Mouse (Mus musculus) liver, embryonic 14.5 days (tissue): ENCODE measurements at regions not wholly inside any gene's neighbourhood (a gene's known extent, or its start where the extent isn't known, plus 50 kb on each side); places are given as distances from the start of the nearest gene placed in this dataset.

Experiments used
- ATAC-seq: fragments of 200-750 bp; cut with Nextera tagmentation; 2 replicates; pipeline ENCODE4 v1.8.0; 2017; ENCODE audit warnings: moderate number of reproducible peaks, mild to moderate bottlenecking, moderate library complexity; ENCODE audit not compliant: insufficient read depth
- DNase-seq, 3 experiments: peaks; one replicate each; pipeline ENCODE4 v3.0.0-alpha.2; 2012 to 2013; ENCODE audit warnings: low read depth in 3 of 3, low spot score in 3 of 3
- H3K27ac ChIP-seq: fragments of 300-500 bp; sonication (generic); 2 replicates; pipeline ENCODE4 v1.5.1; 2014; ENCODE audit warnings: moderate library complexity, mild to moderate bottlenecking, control low read depth, inconsistent platforms
- H3K27me3 ChIP-seq: fragments of 300-500 bp; sonication (generic); 2 replicates; pipeline ENCODE4 v1.6.1; 2014; ENCODE audit warnings: mild to moderate bottlenecking, low read length, moderate library complexity; ENCODE audit not compliant: control insufficient read depth, insufficient read depth
- H3K36me3 ChIP-seq: fragments of 300-500 bp; sonication (generic); replicated peaks from 2 replicates; pipeline ENCODE4 v1.6.1; 2014; ENCODE audit warnings: low read depth; ENCODE audit not compliant: control insufficient read depth, insufficient read depth
- H3K4me1 ChIP-seq, 2 experiments: fragments of 200-500 bp in 1 of 2; fragments of 300-500 bp in 1 of 2; sonication (generic) in 1 of 2; replicated peaks; 2 replicates each; pipeline ENCODE4 v1.6.1; 2012 to 2014; ENCODE audit warnings: antibody characterized with exemption in 1 of 2, inconsistent platforms in 1 of 2, low read length in 1 of 2; ENCODE audit not compliant: control insufficient read depth in 2 of 2, insufficient read depth in 2 of 2
- H3K4me2 ChIP-seq: fragments of 300-500 bp; sonication (generic); 2 replicates; pipeline ENCODE4 v1.6.1; 2014; ENCODE audit warnings: low read depth, mild to moderate bottlenecking, control low read depth, moderate library complexity
- H3K4me3 ChIP-seq, 2 experiments: fragments of 200-500 bp in 1 of 2; fragments of 300-500 bp in 1 of 2; sonication (generic) in 1 of 2; 2 replicates each; pipeline ENCODE4 v1.5.1; 2012 to 2014; ENCODE audit warnings: low read depth in 2 of 2, low read length in 2 of 2, mild to moderate bottlenecking in 2 of 2, control low read depth in 1 of 2, inconsistent platforms in 1 of 2, moderate library complexity in 1 of 2; ENCODE audit not compliant: insufficient read depth in 1 of 2
- H3K9ac ChIP-seq: fragments of 300-500 bp; sonication (generic); replicated peaks from 2 replicates; pipeline ENCODE4 v1.6.1; 2014; ENCODE audit warnings: mild to moderate bottlenecking, control low read depth, moderate library complexity
- H3K9me3 ChIP-seq: fragments of 300-500 bp; sonication (generic); 2 replicates; pipeline ENCODE4 v1.6.1; 2016; ENCODE audit warnings: low read length, mixed read lengths; ENCODE audit not compliant: control insufficient read depth
- CTCF ChIP-seq: IDR thresholded peaks from 2 replicates; pipeline ENCODE4 v1.5.1; 2016; ENCODE audit warnings: antibody characterized with exemption, low read depth, control low read depth
- EP300 ChIP-seq: IDR thresholded peaks from 2 replicates; pipeline ENCODE4 v1.6.1; 2016; ENCODE audit warnings: antibody characterized with exemption, low read depth
- WGBS: fragments of 180-500 bp; shearing (Covaris S2); extraction: QIAGEN DNeasy Blood & Tissue Kit; methylation state at CpG from one replicate; pipeline ENCODE4 v1.1.7; 2014; ENCODE audit not compliant: insufficient replicate concordance; 5-methylcytosine and 5-hydroxymethylcytosine counted together

DNA sequence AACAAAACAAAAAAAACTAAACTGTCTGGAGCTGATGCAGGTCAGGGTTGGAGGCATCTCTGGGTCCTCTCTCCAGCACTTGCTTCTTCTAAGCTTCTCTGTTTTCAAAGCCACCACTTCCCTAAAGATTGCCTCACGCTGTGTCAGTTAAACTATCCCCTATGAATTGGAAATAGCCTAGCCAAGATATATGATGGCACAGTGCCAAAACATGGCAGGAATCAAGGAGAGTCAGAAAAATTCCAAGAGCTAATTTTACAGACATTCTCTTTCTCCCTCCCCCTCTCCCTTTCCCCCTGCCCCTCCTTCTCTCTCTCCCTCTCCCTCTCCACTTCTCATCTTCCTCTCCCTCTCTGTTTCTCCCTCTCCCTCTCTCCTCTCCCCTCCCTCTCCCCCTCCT lies 353.3 kb upstream of the 5930422O12Rik start:
- TF ChIP-seq CTCF (no peak), EP300 (no peak)
- Histone ChIP-seq H3K4me1 (no peaks in the 10 kb centered on the region), H3K4me2 (no peak overlapping the region), H3K36me3 (no peaks in the 10 kb centered on the region), H3K9ac (no peak overlapping the region), H3K27me3 (no peaks in the 10 kb centered on the region), H3K4me3 (no peak overlapping the region), H3K27ac (no peak overlapping the region), H3K9me3 (no peaks in the 10 kb centered on the region)
- DNase-seq (no peak), ATAC-seq (no peak)
- 14% methylated on average over 1 of the region's 1 CpGs for WGBS

DNA sequence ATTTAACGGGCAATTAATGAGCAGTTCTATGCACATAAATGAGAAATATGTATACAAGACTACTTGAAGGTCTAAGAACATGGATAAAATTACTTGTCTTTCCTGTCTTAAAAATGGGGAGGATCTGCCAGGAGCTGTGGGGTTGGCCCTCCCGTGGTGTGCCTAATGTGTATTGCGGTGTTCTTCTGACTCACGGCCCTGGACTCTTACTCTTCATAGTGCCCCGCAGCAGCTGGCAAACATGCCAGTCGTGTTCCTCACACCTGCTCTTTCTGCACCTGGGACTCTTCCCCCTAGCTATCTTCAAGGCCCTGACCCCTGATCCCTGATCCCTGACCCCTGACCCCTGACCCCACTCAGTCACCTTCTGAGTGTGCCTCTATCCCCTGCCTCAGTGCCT lies 352.3 kb upstream of the 5930422O12Rik start:
- no peak for ATAC-seq
- DNase-seq, result no peak
- H3K27ac ChIP-seq, result no peak overlapping the region
- no peaks in the 10 kb centered on the region for H3K9me3 ChIP-seq
- no peaks in the 10 kb centered on the region for H3K4me1 ChIP-seq
- TF ChIP-seq EP300 (no peak), CTCF (no peak)
- H3K4me3 ChIP-seq, result no peak overlapping the region
- H3K4me2 ChIP-seq, result no peak overlapping the region
- no peaks in the 10 kb centered on the region for H3K27me3 ChIP-seq
- no peaks in the 10 kb centered on the region for H3K36me3 ChIP-seq
- 65% methylated on average over 6 of the region's 6 CpGs for WGBS
- H3K9ac ChIP-seq, result no peak overlapping the region

DNA sequence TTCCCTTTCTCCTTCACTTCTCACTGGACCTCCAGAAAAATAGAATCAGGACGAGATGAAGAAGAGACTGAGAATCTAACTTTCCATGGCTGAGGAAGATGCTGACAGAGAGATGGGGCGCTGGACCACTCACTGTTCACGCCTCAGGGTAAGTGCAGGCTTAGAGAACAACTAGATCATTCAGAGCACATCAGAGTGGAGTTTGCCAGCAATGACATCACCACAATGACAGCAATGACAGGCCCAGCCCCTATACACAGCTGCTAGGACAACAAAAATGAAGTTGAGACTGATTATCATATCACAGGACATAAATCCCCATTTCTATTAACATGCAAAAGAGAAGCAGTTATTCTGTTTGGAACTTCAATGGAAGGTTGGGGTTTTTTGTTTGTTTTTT lies 350.4 kb upstream of the 5930422O12Rik start:
- H3K9ac ChIP-seq, result no peak overlapping the region
- no peak overlapping the region for H3K4me2 ChIP-seq
- DNase-seq (no peak), ATAC-seq (no peak)
- TF ChIP-seq CTCF, result no peak
- TF ChIP-seq EP300, result no peak
- no peak overlapping the region for H3K4me3 ChIP-seq
- no peaks in the 10 kb centered on the region for H3K36me3 ChIP-seq
- no peak overlapping the region for H3K27ac ChIP-seq
- H3K27me3 ChIP-seq, result no peaks in the 10 kb centered on the region
- no peaks in the 10 kb centered on the region for H3K9me3 ChIP-seq
- 53% methylated on average over 3 of the region's 3 CpGs for WGBS
- no peaks in the 10 kb centered on the region for H3K4me1 ChIP-seq

DNA sequence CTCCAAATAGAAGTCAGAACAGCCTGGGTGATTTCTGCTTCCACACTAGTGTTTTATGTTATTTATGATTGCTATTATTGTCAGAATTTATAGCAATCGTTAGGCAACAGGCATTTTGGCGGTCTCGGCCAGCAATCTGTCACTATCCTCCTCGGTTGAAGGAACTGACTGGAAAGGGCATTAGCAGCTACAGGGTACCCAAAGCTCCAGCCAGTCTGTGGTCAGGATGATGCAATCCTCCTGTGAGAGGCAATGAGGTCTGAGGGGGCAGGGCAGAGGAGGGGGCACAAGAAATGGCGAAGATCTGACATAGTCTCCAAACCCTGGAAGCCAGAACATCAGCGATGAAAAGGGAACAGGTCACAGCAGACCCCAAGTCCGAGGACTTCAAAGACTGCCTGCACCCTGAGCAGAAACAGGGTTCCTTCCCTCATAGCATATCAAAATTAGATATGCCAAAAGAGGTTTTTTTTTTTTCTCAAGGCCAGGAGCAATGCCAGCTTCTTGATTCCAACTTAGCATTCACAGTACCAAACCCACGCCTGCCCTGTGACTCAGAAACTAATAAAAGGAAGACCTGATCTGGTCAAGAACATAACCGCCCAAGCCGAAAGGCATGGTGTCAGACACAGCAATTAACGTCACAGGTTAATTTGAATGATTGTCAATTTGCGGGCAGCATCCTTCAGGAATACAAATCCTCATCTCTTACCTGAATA lies 348.5 kb upstream of the 5930422O12Rik start:
- no peak for ATAC-seq
- no peaks in the 10 kb centered on the region for H3K36me3 ChIP-seq
- no peaks in the 10 kb centered on the region for H3K4me1 ChIP-seq
- WGBS, result 52% methylated on average over 12 of the region's 12 CpGs
- no peak for TF ChIP-seq EP300
- no peak for TF ChIP-seq CTCF
- H3K9me3 ChIP-seq, result no peaks in the 10 kb centered on the region
- no peak overlapping the region for H3K27ac ChIP-seq
- no peak for DNase-seq
- no peak overlapping the region for H3K4me3 ChIP-seq
- H3K9ac ChIP-seq, result no peak overlapping the region
- H3K4me2 ChIP-seq, result no peak overlapping the region
- H3K27me3 ChIP-seq, result no peaks in the 10 kb centered on the region

DNA sequence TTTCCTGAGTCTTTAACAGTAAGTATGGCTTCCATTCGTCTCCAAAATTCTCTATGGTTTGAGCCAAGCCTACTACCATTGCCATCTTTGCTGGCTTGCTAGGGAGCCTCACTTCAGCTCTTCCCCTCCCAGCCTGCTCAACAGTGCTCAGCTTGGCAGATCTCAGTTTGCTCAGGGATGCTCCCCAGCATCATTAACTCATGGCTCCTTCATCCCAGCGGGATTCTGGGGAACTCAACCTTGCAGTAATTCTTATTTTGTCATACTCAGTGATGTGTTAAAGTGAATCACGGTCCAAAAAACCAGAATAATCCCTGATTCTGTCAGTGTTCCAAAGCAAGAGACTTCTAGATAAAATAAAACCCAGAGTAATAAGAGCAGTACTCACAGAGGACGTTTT lies 346.6 kb upstream of the 5930422O12Rik start:
- Histone ChIP-seq H3K27me3 (no peaks in the 10 kb centered on the region), H3K9ac (no peak overlapping the region), H3K36me3 (no peaks in the 10 kb centered on the region), H3K27ac (no peak overlapping the region), H3K4me2 (no peak overlapping the region), H3K9me3 (no peaks in the 10 kb centered on the region), H3K4me1 (no peaks in the 10 kb centered on the region), H3K4me3 (no peak overlapping the region)
- DNase-seq, result no peak
- 48% methylated on average over 4 of the region's 4 CpGs for whole genome bisulfite sequencing
- no peak for ATAC-seq
- TF ChIP-seq EP300 (no peak), CTCF (no peak)
